ENCODE assay signal across 26 mouse cellular contexts in the genomic region with DNA sequence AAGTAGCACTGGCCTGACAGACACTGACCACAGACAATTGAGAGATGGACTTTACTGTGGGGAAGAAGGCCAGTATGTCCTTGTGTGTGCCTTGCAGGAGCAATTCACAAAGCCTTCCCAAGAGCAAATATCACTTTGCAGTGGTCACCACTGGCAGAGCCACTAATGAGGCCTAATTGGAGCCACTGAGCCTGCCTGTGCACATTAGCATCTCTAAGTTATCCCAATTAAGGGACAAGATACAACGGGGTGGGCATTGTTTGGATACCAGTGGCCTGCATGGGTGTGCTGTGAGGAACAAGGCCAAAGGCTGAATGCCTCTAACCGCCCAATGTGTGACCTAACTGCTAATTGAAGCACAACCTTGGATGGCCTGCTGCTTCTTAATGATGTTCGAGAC.
A peak's percentile ranks its signal among the peaks of the same experiment; 100 is the strongest.
DNase-seq lines count a peak whose midpoint lies in the region; ATAC-seq lines count a peak whose summit lies in the region.
"Had no signal": no experiment of that assay in that cellular context is flagged by ENCODE, and none has a peak within 500 bp of the region (broad histone marks: within the 10 kb centered on the region; RNA-seq: fewer than 3 reads in every experiment).

No protein-coding gene starts in this region.

- H3K4me1 ChIP-seq in forebrain, embryonic 14.5 days (ENCODE audit: control insufficient read depth, insufficient read depth, low read length) = peaks cover 8% of the 10 kb centered on the region
- peaks cover 9% of the 10 kb centered on the region for H3K4me1 ChIP-seq in forebrain, embryonic 16.5 days (replicated peaks; ENCODE audit: control insufficient read depth, insufficient read depth, low read length)
- peaks cover 2% of the 10 kb centered on the region; the same call in 1 of the 2 replicates for H3K4me1 ChIP-seq in midbrain, embryonic 11.5 days (ENCODE audit: control insufficient read depth, insufficient read depth, low read length)
- H3K4me1 ChIP-seq in midbrain, embryonic 14.5 days (ENCODE audit: control insufficient read depth, insufficient read depth, low read length) = 0 out of 2 replicates have a peak, but pooled peaks cover 4% of the 10 kb centered on the region
- H3K4me1 ChIP-seq in embryonic facial prominence, embryonic 14.5 days (ENCODE audit: control insufficient read depth, insufficient read depth, low read length) = no peaks in the 10 kb centered on the region
- H3K4me1 ChIP-seq: heart, embryonic 10.5 days; limb, embryonic 10.5 days; limb, embryonic 15.5 days; liver, embryonic 15.5 days had no signal

- H3K36me3 ChIP-seq in forebrain, embryonic 14.5 days (ENCODE audit: control insufficient read depth, insufficient read depth, low read length) = no peaks in the 10 kb centered on the region
- H3K36me3 ChIP-seq in forebrain, embryonic 16.5 days (ENCODE audit: control insufficient read depth, insufficient read depth) = no peaks in the 10 kb centered on the region
- H3K36me3 ChIP-seq in midbrain, embryonic 11.5 days (ENCODE audit: control insufficient read depth, insufficient read depth, low read length) = no peaks in the 10 kb centered on the region
- no peaks in the 10 kb centered on the region for H3K36me3 ChIP-seq in midbrain, embryonic 14.5 days (ENCODE audit: control insufficient read depth, insufficient read depth, low read length)
- H3K36me3 ChIP-seq in embryonic facial prominence, embryonic 14.5 days (ENCODE audit: control insufficient read depth, insufficient read depth, low read length) = no peaks in the 10 kb centered on the region
- H3K36me3 ChIP-seq: heart, embryonic 10.5 days; hindbrain, embryonic 12.5 days; limb, embryonic 10.5 days; limb, embryonic 15.5 days; liver, embryonic 15.5 days; neural tube, embryonic 15.5 days had no signal

- DNase-seq in forebrain, embryonic 14.5 days (ENCODE audit: low spot score) = peak; percentile 12
- DNase-seq in midbrain, embryonic 11.5 days (ENCODE audit: low spot score, missing footprints) = no peak
- no peak for DNase-seq in midbrain, embryonic 14.5 days
- DNase-seq in embryonic facial prominence, embryonic 14.5 days (ENCODE audit: low spot score) = peak; percentile 70
- no peak for DNase-seq in embryo, embryonic 10.5 days (ENCODE audit: low spot score)
- no peak for DNase-seq in ovary, adult 18-20 months (ENCODE audit: low spot score)
- DNase-seq: adrenal gland, adult 2 months; adrenal gland, postnatal 36 days; cerebellum, adult 2 months; cerebellum, postnatal 14 days; gastrocnemius, postnatal 10 days; heart, postnatal 36 days; kidney, adult 11 months; kidney, postnatal 14 days; layer of hippocampus, adult 9-11 months; lung, embryonic 14.5 days; lung, postnatal 14 days; thymus, postnatal 4 days had no signal

- H3K27ac ChIP-seq in forebrain, embryonic 14.5 days (ENCODE audit: low read depth, low read length) = no peak overlapping the region
- no peak overlapping the region for H3K27ac ChIP-seq in forebrain, embryonic 16.5 days (ENCODE audit: low read length)
- no peak overlapping the region for H3K27ac ChIP-seq in midbrain, embryonic 11.5 days (ENCODE audit: low read depth, low read length)
- no peak overlapping the region for H3K27ac ChIP-seq in midbrain, embryonic 14.5 days (replicated peaks; ENCODE audit: low read depth, low read length)
- H3K27ac ChIP-seq in embryonic facial prominence, embryonic 14.5 days (replicated peaks; ENCODE audit: low read depth, low read length) = no peak overlapping the region
- H3K27ac ChIP-seq: heart, embryonic 10.5 days; hindbrain, embryonic 12.5 days; limb, embryonic 10.5 days; limb, embryonic 15.5 days; liver, embryonic 15.5 days; neural tube, embryonic 15.5 days had no signal

- no peak overlapping the region for H3K9ac ChIP-seq in forebrain, embryonic 14.5 days (ENCODE audit: low read length)
- H3K9ac ChIP-seq in forebrain, embryonic 16.5 days (replicated peaks; ENCODE audit: low read depth, low read length) = no peak overlapping the region
- no peak overlapping the region for H3K9ac ChIP-seq in midbrain, embryonic 11.5 days (ENCODE audit: low read length)
- H3K9ac ChIP-seq in midbrain, embryonic 14.5 days (replicated peaks; ENCODE audit: low read length) = no peak overlapping the region
- no peak overlapping the region for H3K9ac ChIP-seq in embryonic facial prominence, embryonic 14.5 days (ENCODE audit: low read depth, low read length)
- H3K9ac ChIP-seq: hindbrain, embryonic 12.5 days; limb, embryonic 15.5 days; liver, embryonic 15.5 days; lung, embryonic 14.5 days; neural tube, embryonic 15.5 days had no signal

- ATAC-seq in forebrain, embryonic 14.5 days = no peak
- no peak for ATAC-seq in forebrain, embryonic 16.5 days
- ATAC-seq in midbrain, embryonic 11.5 days (ENCODE audit: low FRiP score) = peak; percentile 64; the same call in 1 of the 2 replicates
- no peak for ATAC-seq in midbrain, embryonic 14.5 days (ENCODE audit: low FRiP score, low TSS enrichment)
- peak; percentile 84; the same call in 1 of the 2 replicates for ATAC-seq in embryonic facial prominence, embryonic 14.5 days (ENCODE audit: low read depth)
- ATAC-seq: activated CD4-positive, CD25-positive, alpha-beta regulatory T cell, adult 4 months had no signal

- WGBS in forebrain, embryonic 14.5 days = 19% methylated on average over 3 of the region's 3 CpGs
- whole genome bisulfite sequencing in forebrain, embryonic 16.5 days = 16% methylated on average over 3 of the region's 3 CpGs
- 80% methylated on average over 3 of the region's 3 CpGs for WGBS in midbrain, embryonic 11.5 days
- WGBS in midbrain, embryonic 14.5 days = 72% methylated on average over 3 of the region's 3 CpGs
- 75% methylated on average over 3 of the region's 3 CpGs for WGBS in embryonic facial prominence, embryonic 14.5 days

- no peaks in the 10 kb centered on the region for H3K9me3 ChIP-seq in forebrain, embryonic 14.5 days (replicated peaks; ENCODE audit: control insufficient read depth, low read length)
- no peaks in the 10 kb centered on the region for H3K9me3 ChIP-seq in forebrain, embryonic 16.5 days (ENCODE audit: control insufficient read depth, low read length)
- H3K9me3 ChIP-seq in midbrain, embryonic 11.5 days (ENCODE audit: control insufficient read depth, low read length) = no peaks in the 10 kb centered on the region
- H3K9me3 ChIP-seq in midbrain, embryonic 14.5 days (ENCODE audit: control insufficient read depth, low read length) = no peaks in the 10 kb centered on the region
- H3K9me3 ChIP-seq in embryonic facial prominence, embryonic 14.5 days (ENCODE audit: control insufficient read depth, low read length) = no peaks in the 10 kb centered on the region
- H3K9me3 ChIP-seq: heart, embryonic 10.5 days; hindbrain, embryonic 12.5 days; limb, embryonic 10.5 days; limb, embryonic 15.5 days; liver, embryonic 15.5 days; neural tube, embryonic 15.5 days had no signal

- H3K4me3 ChIP-seq in forebrain, embryonic 14.5 days (ENCODE audit: low read depth, low read length) = no peak overlapping the region
- no peak overlapping the region for H3K4me3 ChIP-seq in forebrain, embryonic 16.5 days (replicated peaks; ENCODE audit: low read length)
- H3K4me3 ChIP-seq in midbrain, embryonic 11.5 days (ENCODE audit: low read depth, low read length) = no peak overlapping the region
- H3K4me3 ChIP-seq in midbrain, embryonic 14.5 days (replicated peaks; ENCODE audit: low read depth, low read length) = no peak overlapping the region
- no peak overlapping the region for H3K4me3 ChIP-seq in embryonic facial prominence, embryonic 14.5 days (ENCODE audit: low read depth, low read length)
- H3K4me3 ChIP-seq: heart, embryonic 10.5 days; hindbrain, embryonic 12.5 days; limb, embryonic 10.5 days; limb, embryonic 15.5 days; liver, embryonic 15.5 days; neural tube, embryonic 15.5 days had no signal

- no peaks in the 10 kb centered on the region for H3K27me3 ChIP-seq in forebrain, embryonic 14.5 days (replicated peaks; ENCODE audit: control insufficient read depth, insufficient read depth, low read length)
- no peaks in the 10 kb centered on the region for H3K27me3 ChIP-seq in forebrain, embryonic 16.5 days (replicated peaks; ENCODE audit: control insufficient read depth, insufficient read depth, low read length)
- no peaks in the 10 kb centered on the region for H3K27me3 ChIP-seq in midbrain, embryonic 11.5 days (ENCODE audit: control insufficient read depth, insufficient read depth, low read length)
- H3K27me3 ChIP-seq in midbrain, embryonic 14.5 days (ENCODE audit: control insufficient read depth, insufficient read depth, low read length) = no peaks in the 10 kb centered on the region
- H3K27me3 ChIP-seq in embryonic facial prominence, embryonic 14.5 days (replicated peaks; ENCODE audit: control insufficient read depth, insufficient read depth, low read length) = no peaks in the 10 kb centered on the region
- H3K27me3 ChIP-seq: hindbrain, embryonic 12.5 days; limb, embryonic 15.5 days; liver, embryonic 15.5 days; neural tube, embryonic 15.5 days had no signal

- H3K4me2 ChIP-seq in forebrain, embryonic 14.5 days (ENCODE audit: low read length) = no peak overlapping the region
- H3K4me2 ChIP-seq in forebrain, embryonic 16.5 days (ENCODE audit: low read length) = no peak overlapping the region
- no peak overlapping the region for H3K4me2 ChIP-seq in midbrain, embryonic 11.5 days
- H3K4me2 ChIP-seq in midbrain, embryonic 14.5 days (ENCODE audit: low read length) = no peak overlapping the region
- no peak overlapping the region for H3K4me2 ChIP-seq in embryonic facial prominence, embryonic 14.5 days (ENCODE audit: low read depth, low read length)
- H3K4me2 ChIP-seq: hindbrain, embryonic 12.5 days; limb, embryonic 15.5 days; liver, embryonic 15.5 days; lung, embryonic 14.5 days; neural tube, embryonic 15.5 days had no signal

Comparison
In these comparisons a context has a peak if more than half of its experiments do, and no peak if none do; other contexts are left out.
1. ATAC-seq: peak in midbrain, embryonic 11.5 days (single experiment) and embryonic facial prominence, embryonic 14.5 days (single experiment); none in forebrain, embryonic 14.5 days (single experiment), forebrain, embryonic 16.5 days (single experiment) and midbrain, embryonic 14.5 days (single experiment).
2. DNase-seq: peak in forebrain, embryonic 14.5 days (single experiment) and embryonic facial prominence, embryonic 14.5 days (single experiment); none in midbrain, embryonic 11.5 days (single experiment), midbrain, embryonic 14.5 days (single experiment), embryo, embryonic 10.5 days (single experiment) and ovary, adult 18-20 months (single experiment).